Mouse (Mus musculus) kidney, embryonic 15.5 days (tissue): ENCODE measurements around the gene Gli2. TPM values are rescaled to one million over a fixed set of nuclear protein-coding genes. Genes with fewer than 3 reads are reported as not detected.

ENCODE experiments used
- ATAC-seq: fragments of 200-750 bp; cut with Nextera tagmentation; replicated peaks from 2 replicates; pipeline ENCODE4 v1.8.0; 2017; ENCODE audit warnings: moderate TSS enrichment; ENCODE audit not compliant: low FRiP score
- H3K27ac ChIP-seq: fragments of 300-500 bp; sonication (generic); 2 replicates; pipeline ENCODE4 v1.5.1; 2015; ENCODE audit warnings: mild to moderate bottlenecking, inconsistent platforms
- H3K27me3 ChIP-seq: fragments of 300-500 bp; sonication (generic); 2 replicates; pipeline ENCODE4 v1.6.1; 2015; ENCODE audit warnings: inconsistent platforms
- H3K36me3 ChIP-seq: fragments of 300-500 bp; sonication (generic); 2 replicates; pipeline ENCODE4 v1.6.1; 2015; ENCODE audit warnings: inconsistent platforms
- H3K4me1 ChIP-seq: fragments of 300-500 bp; sonication (generic); 2 replicates; pipeline ENCODE4 v1.6.1; 2015; ENCODE audit warnings: inconsistent platforms
- H3K4me2 ChIP-seq: fragments of 300-500 bp; sonication (generic); 2 replicates; pipeline ENCODE4 v1.6.1; 2015; ENCODE audit warnings: moderate library complexity, mild to moderate bottlenecking, inconsistent platforms
- H3K4me3 ChIP-seq: fragments of 300-500 bp; sonication (generic); replicated peaks from 2 replicates; pipeline ENCODE4 v1.5.1; 2015; ENCODE audit warnings: mild to moderate bottlenecking, inconsistent platforms
- H3K9ac ChIP-seq: fragments of 300-500 bp; sonication (generic); 2 replicates; pipeline ENCODE4 v1.6.1; 2015; ENCODE audit warnings: mild to moderate bottlenecking, inconsistent platforms
- H3K9me3 ChIP-seq: fragments of 300-500 bp; sonication (generic); replicated peaks from 2 replicates; pipeline ENCODE4 v1.6.1; 2016; ENCODE audit warnings: inconsistent platforms
- WGBS: fragments of 180-500 bp; shearing (Covaris S2); methylation state at CpG from one replicate; pipeline ENCODE4 v1.1.7; 2015; ENCODE audit warnings: mixed read lengths; 5-methylcytosine and 5-hydroxymethylcytosine counted together
- polyA plus RNA-seq: library from polyadenylated mRNA; unstranded; fragments of >200 nt; fragmentation: Nextera tagmentation; extraction: Ambion mirVana; gene quantifications from 2 replicates; pipeline ENCODE4 v1.2.1, GENCODE M21; 2015

The Gli2 gene
- polyA plus RNA-seq, 1 experiment from 2014 or later: 6.5 TPM

GRCm38 (mm10) chr1:118958644-118959043 lies 94.8 kb downstream of the Gli2 start:
- no peaks in the 10 kb centered on the region for H3K27me3 ChIP-seq
- no peak overlapping the region for H3K9ac ChIP-seq
- H3K36me3 ChIP-seq: no peaks in the 10 kb centered on the region; the same call in 1 of the 2 replicates
- H3K4me3 ChIP-seq: no peak overlapping the region
- peaks cover 30% of the 10 kb centered on the region for H3K4me1 ChIP-seq
- no peak overlapping the region for H3K4me2 ChIP-seq
- no peak overlapping the region for H3K27ac ChIP-seq
- H3K9me3 ChIP-seq: no peaks in the 10 kb centered on the region
- no peak for ATAC-seq
- 86% methylated on average over 7 of the region's 7 CpGs for WGBS

DNA sequence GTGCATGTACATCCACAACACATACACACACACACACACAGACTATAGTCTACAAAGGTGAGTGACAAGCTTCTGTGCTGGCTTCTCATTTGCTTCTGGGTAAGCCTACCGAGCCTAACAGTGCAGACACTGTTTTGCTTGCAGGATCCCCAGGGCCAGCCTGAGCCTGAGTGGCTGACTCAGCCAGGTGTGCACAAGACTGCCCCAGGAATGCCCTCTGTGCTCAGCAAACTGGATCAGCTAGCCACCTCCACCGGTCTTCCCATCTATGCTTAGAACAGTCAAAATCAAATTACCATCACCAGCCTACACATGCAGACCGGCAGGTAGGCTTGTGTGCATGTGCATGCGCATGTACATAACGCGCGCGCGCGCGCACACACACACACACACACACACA lies 97.6 kb downstream of the Gli2 start:
- Histone ChIP-seq H3K27ac (peak overlapping the region; percentile 28; the same call in 1 of the 2 replicates), H3K27me3 (no peaks in the 10 kb centered on the region), H3K4me1 (peaks cover 45% of the 10 kb centered on the region), H3K36me3 (no peaks in the 10 kb centered on the region), H3K4me2 (no peak overlapping the region), H3K9me3 (no peaks in the 10 kb centered on the region), H3K9ac (no peak overlapping the region), H3K4me3 (no peak overlapping the region)
- 84% methylated on average over 11 of the region's 11 CpGs for WGBS
- ATAC-seq: peak; percentile 41; the same call in 1 of the 2 replicates

GRCm38 (mm10) chr1:118954434-118955301 lies 98.8 kb downstream of the Gli2 start:
- no peak overlapping the region for H3K9ac ChIP-seq
- no peaks in the 10 kb centered on the region for H3K27me3 ChIP-seq
- no peaks in the 10 kb centered on the region for H3K9me3 ChIP-seq
- H3K4me2 ChIP-seq: no peak overlapping the region
- no peak overlapping the region for H3K4me3 ChIP-seq
- 40% methylated on average over 10 of the region's 10 CpGs for WGBS
- peak overlapping the region; percentile 28; the same call in 1 of the 2 replicates for H3K27ac ChIP-seq
- peaks cover 45% of the 10 kb centered on the region for H3K4me1 ChIP-seq
- no peaks in the 10 kb centered on the region for H3K36me3 ChIP-seq
- ATAC-seq: peak; percentile 50

DNA sequence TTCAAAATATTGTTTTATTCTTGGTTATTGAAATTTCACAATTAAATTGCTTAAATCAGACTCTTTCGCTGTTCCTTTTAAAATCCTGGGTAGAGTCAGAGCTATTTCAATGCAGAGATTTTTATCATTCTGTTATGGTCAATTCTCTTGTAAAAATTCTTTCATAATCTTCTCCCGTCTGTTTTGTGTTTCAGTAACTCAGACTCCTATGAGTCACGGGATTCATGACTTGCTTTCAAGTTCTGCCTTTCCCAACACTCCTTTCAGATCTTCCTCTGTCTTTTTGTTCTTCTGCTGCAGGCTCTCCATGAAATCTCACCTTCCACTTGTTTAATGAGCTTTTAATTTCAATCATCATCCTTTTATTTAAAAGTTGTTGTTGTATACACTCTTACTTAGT lies 100.4 kb downstream of the Gli2 start:
- 70% methylated on average over 3 of the region's 3 CpGs for WGBS
- H3K27ac ChIP-seq: 0 out of 2 replicates have a peak overlapping the region, but pooled peaks have one; percentile 62
- H3K9me3 ChIP-seq: no peaks in the 10 kb centered on the region
- no peaks in the 10 kb centered on the region for H3K27me3 ChIP-seq
- ATAC-seq: no peak
- peaks cover 45% of the 10 kb centered on the region for H3K4me1 ChIP-seq
- H3K9ac ChIP-seq: no peak overlapping the region
- H3K4me3 ChIP-seq: no peak overlapping the region
- H3K4me2 ChIP-seq: no peak overlapping the region
- H3K36me3 ChIP-seq: no peaks in the 10 kb centered on the region

DNA sequence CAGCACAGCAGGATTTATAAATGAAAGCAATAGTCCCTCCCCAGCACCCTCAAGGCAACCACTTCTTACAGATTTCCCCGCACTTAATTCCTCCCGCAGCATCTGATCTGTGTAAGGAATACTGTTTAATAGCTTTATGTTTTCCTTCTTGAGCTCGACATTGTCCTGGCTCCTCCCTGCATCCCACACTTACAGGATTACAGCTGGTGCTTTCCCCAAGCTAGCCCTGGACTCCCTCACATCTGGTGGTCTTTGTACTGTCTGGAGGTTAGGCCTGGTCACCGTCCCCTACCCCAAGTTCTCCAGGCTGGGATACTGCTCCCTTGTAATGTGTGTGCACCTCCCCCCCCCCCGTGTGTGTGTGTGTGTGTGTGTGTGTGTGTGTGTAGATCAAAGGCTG lies 101.1 kb downstream of the Gli2 start:
- Histone ChIP-seq H3K4me2 (no peak overlapping the region), H3K9me3 (no peaks in the 10 kb centered on the region), H3K4me3 (no peak overlapping the region), H3K36me3 (no peaks in the 10 kb centered on the region), H3K27me3 (no peaks in the 10 kb centered on the region), H3K9ac (no peak overlapping the region), H3K4me1 (peaks cover 45% of the 10 kb centered on the region), H3K27ac (peak overlapping the region; percentile 62; the same call in 1 of the 2 replicates)
- peak; percentile 71 for ATAC-seq
- WGBS: 26% methylated on average over 5 of the region's 5 CpGs

DNA sequence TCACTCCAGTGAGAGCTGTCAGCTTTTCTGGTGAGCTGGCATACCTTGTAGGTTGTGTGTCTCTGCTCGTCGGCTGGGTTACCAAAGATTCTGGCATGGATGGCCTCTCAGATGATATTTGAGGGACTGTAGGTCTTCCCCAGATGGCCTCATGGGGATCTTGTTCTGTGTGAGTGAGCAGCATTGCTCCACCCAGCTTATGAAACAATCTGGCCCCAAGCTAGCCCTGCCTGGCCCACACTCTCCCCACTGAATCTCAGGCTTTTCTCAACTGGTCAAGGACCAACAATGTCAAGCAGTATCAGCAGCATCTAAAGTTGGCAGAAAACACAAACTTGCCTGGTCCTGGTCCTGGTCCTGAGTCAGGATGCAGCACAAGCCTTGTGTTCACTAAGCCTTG lies 105.0 kb downstream of the Gli2 start:
- no peak for ATAC-seq
- H3K9me3 ChIP-seq: no peaks in the 10 kb centered on the region
- no peaks in the 10 kb centered on the region for H3K36me3 ChIP-seq
- 77% methylated on average over 2 of the region's 2 CpGs for WGBS
- H3K4me2 ChIP-seq: no peak overlapping the region
- no peak overlapping the region for H3K9ac ChIP-seq
- H3K4me3 ChIP-seq: no peak overlapping the region
- no peaks in the 10 kb centered on the region for H3K27me3 ChIP-seq
- H3K4me1 ChIP-seq: peaks cover 14% of the 10 kb centered on the region
- H3K27ac ChIP-seq: no peak overlapping the region

GRCm38 (mm10) chr1:118947221-118947620 lies 106.2 kb downstream of the Gli2 start:
- H3K36me3 ChIP-seq: no peaks in the 10 kb centered on the region
- no peaks in the 10 kb centered on the region for H3K27me3 ChIP-seq
- H3K4me2 ChIP-seq: no peak overlapping the region
- H3K4me3 ChIP-seq: no peak overlapping the region
- H3K27ac ChIP-seq: no peak overlapping the region
- H3K9me3 ChIP-seq: no peaks in the 10 kb centered on the region
- no peak overlapping the region for H3K9ac ChIP-seq
- 84% methylated on average over 4 of the region's 4 CpGs for WGBS
- no peak for ATAC-seq
- peaks cover 14% of the 10 kb centered on the region for H3K4me1 ChIP-seq

GRCm38 (mm10) chr1:118941336-118941735 lies 112.1 kb downstream of the Gli2 start:
- no peaks in the 10 kb centered on the region for H3K36me3 ChIP-seq
- H3K9ac ChIP-seq: no peak overlapping the region
- no peak overlapping the region for H3K27ac ChIP-seq
- peaks cover 12% of the 10 kb centered on the region for H3K4me1 ChIP-seq
- H3K9me3 ChIP-seq: no peaks in the 10 kb centered on the region
- 72% methylated on average over 8 of the region's 8 CpGs for WGBS
- ATAC-seq: no peak
- H3K4me3 ChIP-seq: no peak overlapping the region
- H3K4me2 ChIP-seq: no peak overlapping the region
- no peaks in the 10 kb centered on the region for H3K27me3 ChIP-seq

DNA sequence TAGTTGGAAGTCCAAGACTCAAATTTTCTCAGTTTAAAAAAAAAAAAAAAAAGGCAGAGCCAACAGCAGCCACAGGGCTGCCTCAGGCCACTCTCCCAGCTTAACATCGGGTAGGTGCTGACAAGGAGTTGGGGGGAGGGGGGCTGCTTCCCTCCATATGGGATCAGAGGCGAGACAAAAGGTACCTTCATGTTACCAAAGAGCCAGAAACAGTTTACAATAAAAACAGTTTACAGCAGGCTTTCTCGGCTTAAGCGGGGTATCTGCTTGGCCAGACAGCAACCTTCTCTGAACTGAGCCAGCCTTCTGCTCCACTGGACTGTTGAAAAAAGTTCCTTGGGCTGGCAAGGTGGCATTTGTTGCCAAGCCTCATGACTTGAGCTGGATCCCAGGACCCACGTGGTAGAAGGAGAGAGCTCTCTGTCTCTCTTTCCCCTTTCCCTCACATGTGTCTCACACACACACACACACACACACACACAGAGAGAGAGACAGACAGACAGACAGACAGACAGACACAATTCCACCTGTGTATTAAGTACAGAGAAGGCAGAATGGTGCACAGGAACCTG lies 113.1 kb downstream of the Gli2 start:
- Histone ChIP-seq H3K27ac (no peak overlapping the region), H3K4me2 (no peak overlapping the region), H3K9ac (no peak overlapping the region), H3K4me1 (peaks cover 21% of the 10 kb centered on the region), H3K27me3 (no peaks in the 10 kb centered on the region), H3K36me3 (no peaks in the 10 kb centered on the region), H3K4me3 (no peak overlapping the region), H3K9me3 (no peaks in the 10 kb centered on the region)
- WGBS: 30% methylated on average over 5 of the region's 5 CpGs
- no peak for ATAC-seq

DNA sequence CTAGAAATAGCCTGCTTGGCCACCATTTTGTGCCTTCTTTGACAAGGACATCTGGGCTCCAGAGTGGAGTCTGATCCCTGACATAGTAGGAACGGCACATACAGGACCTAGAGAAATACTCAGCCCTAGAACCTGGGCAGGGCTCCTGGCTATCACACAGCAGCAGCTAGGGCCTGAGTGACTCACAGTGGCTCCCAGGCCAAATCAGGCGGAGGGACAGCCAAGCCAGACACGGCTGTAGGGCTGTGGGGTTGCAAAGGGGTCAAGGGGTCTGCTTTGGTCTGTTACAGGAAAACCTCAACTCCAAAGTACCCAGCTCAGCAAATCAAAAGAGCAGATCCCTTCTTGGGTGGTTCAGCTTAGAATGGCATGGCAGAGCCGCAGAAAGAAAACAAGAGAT lies 115.2 kb downstream of the Gli2 start:
- no peak for ATAC-seq
- Histone ChIP-seq H3K36me3 (no peaks in the 10 kb centered on the region), H3K9me3 (no peaks in the 10 kb centered on the region), H3K9ac (no peak overlapping the region), H3K4me3 (no peak overlapping the region), H3K27me3 (no peaks in the 10 kb centered on the region), H3K27ac (no peak overlapping the region), H3K4me1 (peaks cover 26% of the 10 kb centered on the region), H3K4me2 (no peak overlapping the region)
- WGBS: 66% methylated on average over 4 of the region's 4 CpGs

GRCm38 (mm10) chr1:118936108-118936507 lies 117.3 kb downstream of the Gli2 start:
- peaks cover 22% of the 10 kb centered on the region for H3K4me1 ChIP-seq
- no peak overlapping the region for H3K4me3 ChIP-seq
- H3K9ac ChIP-seq: no peak overlapping the region
- 7% methylated on average over 4 of the region's 4 CpGs for WGBS
- no peaks in the 10 kb centered on the region for H3K36me3 ChIP-seq
- peak overlapping the region; percentile 69 for H3K27ac ChIP-seq
- no peaks in the 10 kb centered on the region for H3K9me3 ChIP-seq
- H3K27me3 ChIP-seq: no peaks in the 10 kb centered on the region
- no peak overlapping the region for H3K4me2 ChIP-seq
- peak; percentile 75 for ATAC-seq

DNA sequence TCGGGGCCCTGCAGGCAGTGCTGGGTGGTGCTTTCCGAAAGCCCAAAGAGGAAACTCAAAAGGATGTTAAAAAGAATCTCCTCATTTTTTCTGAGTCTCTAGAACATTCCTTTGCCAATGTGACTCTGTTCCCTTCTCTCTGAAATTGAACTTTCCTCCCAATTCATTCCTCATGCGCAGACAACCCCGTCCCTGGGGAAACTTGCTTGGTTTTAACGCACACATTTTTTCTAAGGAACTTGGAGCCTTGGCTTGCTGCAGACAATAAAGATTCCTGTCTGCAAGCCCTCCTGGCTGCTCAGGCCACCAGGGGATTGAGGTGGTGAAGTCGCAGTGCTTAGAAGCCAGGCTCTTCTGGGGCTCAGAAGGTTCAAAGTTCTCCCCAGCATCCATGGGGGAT lies 117.9 kb downstream of the Gli2 start:
- no peaks in the 10 kb centered on the region for H3K36me3 ChIP-seq
- peak; percentile 16; the same call in 1 of the 2 replicates for ATAC-seq
- no peak overlapping the region for H3K4me2 ChIP-seq
- no peaks in the 10 kb centered on the region for H3K27me3 ChIP-seq
- 40% methylated on average over 6 of the region's 6 CpGs for WGBS
- H3K9ac ChIP-seq: no peak overlapping the region
- H3K4me3 ChIP-seq: no peak overlapping the region
- H3K27ac ChIP-seq: 0 out of 2 replicates have a peak overlapping the region, but pooled peaks have one; percentile 69
- peaks cover 22% of the 10 kb centered on the region for H3K4me1 ChIP-seq
- H3K9me3 ChIP-seq: no peaks in the 10 kb centered on the region
